Mouse (Mus musculus): Measurements from ENCODE around the gene Tm2d3. TPM values are rescaled to one million over a fixed set of nuclear protein-coding genes. Genes with fewer than 3 reads are reported as not detected.
A peak's percentile ranks its signal among the peaks of the same experiment; 100 is the strongest.

The Tm2d3 gene
- polyA plus RNA-seq, 1 experiment from 2014 or later: 89.5 TPM

DNA sequence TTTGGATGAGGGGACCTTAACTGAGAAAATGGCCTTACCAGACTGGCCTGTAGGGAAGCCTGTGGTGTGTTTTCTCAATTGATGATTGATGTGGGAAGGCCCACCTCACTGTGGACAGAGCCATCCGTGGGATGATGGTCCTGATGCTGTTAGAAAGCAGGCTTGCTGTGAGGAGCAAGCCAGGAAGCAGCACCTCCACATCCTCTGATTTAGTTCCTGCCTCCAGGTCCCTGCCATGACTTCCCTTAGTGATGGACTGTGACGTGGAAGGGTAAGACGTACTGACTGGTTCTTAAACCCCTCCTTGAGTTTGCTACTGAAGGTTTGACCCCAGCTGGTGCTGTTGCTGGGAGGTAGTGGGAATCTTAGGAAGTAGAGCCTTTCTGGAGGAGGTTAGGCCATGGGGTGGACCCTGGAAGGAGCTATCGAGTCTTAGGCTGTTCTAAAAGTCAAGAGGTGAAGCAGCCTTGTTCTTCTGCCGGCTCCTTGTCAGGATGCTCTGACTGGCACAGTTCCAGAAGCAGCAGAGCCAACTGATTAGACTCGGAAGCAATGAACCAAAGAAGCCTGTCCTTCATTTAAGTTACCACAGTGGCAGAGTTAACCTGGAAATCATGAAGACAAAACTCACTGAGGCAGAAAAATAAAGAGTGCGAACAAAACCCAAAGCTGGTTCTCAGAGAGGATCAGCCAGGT, 11.9 kb upstream of the Tm2d3 start:
- H3K9me3 ChIP-seq (replicated peaks): no peaks in the 10 kb centered on the region
- H3K27me3 ChIP-seq (ENCODE audit: low read depth, poor library complexity, severe bottlenecking): no peaks in the 10 kb centered on the region
- H3K27ac ChIP-seq (replicated peaks): no peak overlapping the region
- DNase-seq (ENCODE audit: low spot score): no peak
- H3K36me3 ChIP-seq: 0 out of 2 replicates have a peak, but pooled peaks cover 8% of the 10 kb centered on the region
- H3K4me3 ChIP-seq: no peak overlapping the region
- 83% methylated on average over 7 of the region's 7 CpGs for WGBS
- no peaks in the 10 kb centered on the region for H3K4me1 ChIP-seq

DNA sequence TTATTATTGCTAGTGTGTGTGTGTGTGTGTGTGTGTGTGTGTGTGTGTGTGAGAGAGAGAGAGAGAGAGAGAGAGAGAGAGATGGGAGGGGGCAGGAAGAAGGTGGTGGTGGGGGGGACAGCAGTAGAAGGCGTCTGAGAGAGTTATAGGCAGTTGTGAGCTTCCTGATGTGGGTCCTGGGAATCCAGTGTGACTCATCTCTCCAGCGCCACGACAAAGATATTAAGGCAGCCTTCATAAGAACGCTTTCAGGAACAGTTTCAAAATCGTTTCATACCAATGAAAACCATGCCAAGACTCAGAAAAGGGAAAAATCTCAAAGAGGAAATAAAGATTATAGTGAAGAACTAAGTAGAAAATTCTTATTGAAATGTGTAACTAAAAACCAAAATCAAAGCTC, 9.8 kb upstream of the Tm2d3 start:
- 0 out of 2 replicates have a peak, but pooled peaks cover 6% of the 10 kb centered on the region for H3K36me3 ChIP-seq
- H3K27me3 ChIP-seq (ENCODE audit: low read depth, poor library complexity, severe bottlenecking): no peaks in the 10 kb centered on the region
- H3K27ac ChIP-seq (replicated peaks): no peak overlapping the region
- DNase-seq (ENCODE audit: low spot score): no peak
- no peak overlapping the region for H3K4me3 ChIP-seq
- 87% methylated on average over 5 of the region's 5 CpGs for WGBS
- no peaks in the 10 kb centered on the region for H3K9me3 ChIP-seq (replicated peaks)
- H3K4me1 ChIP-seq: peaks cover 5% of the 10 kb centered on the region; the same call in 1 of the 2 replicates

DNA sequence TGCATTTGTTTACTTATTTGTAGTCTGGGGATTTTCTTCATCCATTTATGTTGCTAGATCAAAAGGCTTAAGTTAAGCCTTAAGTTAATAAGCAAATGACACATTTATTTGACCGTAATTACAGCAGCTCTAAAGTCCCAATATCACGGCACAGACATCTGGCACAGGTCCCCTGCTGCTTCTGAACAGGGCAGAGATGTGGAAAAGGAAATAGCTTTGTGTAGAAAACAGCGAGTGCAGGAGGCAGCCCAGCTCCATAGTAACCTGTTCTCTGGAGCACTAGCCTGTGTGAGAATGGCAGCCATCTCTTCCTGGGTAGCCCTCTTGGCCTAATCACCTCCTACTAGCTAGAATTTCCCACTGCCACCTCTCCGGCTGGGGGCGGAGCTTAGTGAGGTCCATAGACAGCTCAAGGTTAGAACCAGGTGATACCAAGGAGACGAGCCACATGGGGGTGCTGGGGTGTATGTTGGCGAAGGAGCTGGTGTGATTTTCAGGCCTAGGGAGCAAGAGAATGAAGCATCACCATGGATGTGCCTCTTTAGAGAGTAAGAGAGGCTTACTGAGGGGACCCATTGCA, 6.6 kb upstream of the Tm2d3 start:
- H3K4me1 ChIP-seq: peaks cover 5% of the 10 kb centered on the region; the same call in 1 of the 2 replicates
- H3K27me3 ChIP-seq (ENCODE audit: low read depth, poor library complexity, severe bottlenecking): no peaks in the 10 kb centered on the region
- no peak overlapping the region for H3K4me3 ChIP-seq
- DNase-seq (ENCODE audit: low spot score): no peak
- peaks cover 14% of the 10 kb centered on the region; the same call in 1 of the 2 replicates for H3K36me3 ChIP-seq
- WGBS: 67% methylated on average over 7 of the region's 7 CpGs
- no peak overlapping the region for H3K27ac ChIP-seq (replicated peaks)
- H3K9me3 ChIP-seq (replicated peaks): no peaks in the 10 kb centered on the region

GRCm38 (mm10) chr7:65686664-65687063, 4.3 kb upstream of the Tm2d3 start:
- DNase-seq (ENCODE audit: low spot score): no peak
- H3K27ac ChIP-seq (replicated peaks): no peak overlapping the region
- 90% methylated on average over 9 of the region's 9 CpGs for WGBS
- H3K36me3 ChIP-seq: peaks cover 14% of the 10 kb centered on the region; the same call in 1 of the 2 replicates
- H3K9me3 ChIP-seq (replicated peaks): no peaks in the 10 kb centered on the region
- H3K4me3 ChIP-seq: no peak overlapping the region
- H3K4me1 ChIP-seq: peaks cover 5% of the 10 kb centered on the region; the same call in 1 of the 2 replicates
- no peaks in the 10 kb centered on the region for H3K27me3 ChIP-seq (ENCODE audit: low read depth, poor library complexity, severe bottlenecking)

GRCm38 (mm10) chr7:65691929-65692605, 1.1 kb downstream of the Tm2d3 start:
- no peak for DNase-seq (ENCODE audit: low spot score)
- 87% methylated on average over 8 of the region's 8 CpGs for WGBS
- Histone ChIP-seq H3K36me3 (peaks cover 27% of the 10 kb centered on the region), H3K4me1 (peaks cover 22% of the 10 kb centered on the region), H3K27ac (replicated peaks) (no peak overlapping the region), H3K9me3 (replicated peaks) (no peaks in the 10 kb centered on the region), H3K27me3 (ENCODE audit: low read depth, poor library complexity, severe bottlenecking) (no peaks in the 10 kb centered on the region), H3K4me3 (no peak overlapping the region)

GRCm38 (mm10) chr7:65692883-65693282, 1.9 kb downstream of the Tm2d3 start:
- peak overlapping the region; percentile 95 for H3K27ac ChIP-seq (replicated peaks)
- peaks cover 22% of the 10 kb centered on the region for H3K4me1 ChIP-seq
- DNase-seq (ENCODE audit: low spot score): no peak
- H3K9me3 ChIP-seq (replicated peaks): no peaks in the 10 kb centered on the region
- H3K27me3 ChIP-seq (ENCODE audit: low read depth, poor library complexity, severe bottlenecking): no peaks in the 10 kb centered on the region
- peaks cover 30% of the 10 kb centered on the region for H3K36me3 ChIP-seq
- peak overlapping the region; percentile 86 for H3K4me3 ChIP-seq
- WGBS: 4% methylated on average over 10 of the region's 10 CpGs

DNA sequence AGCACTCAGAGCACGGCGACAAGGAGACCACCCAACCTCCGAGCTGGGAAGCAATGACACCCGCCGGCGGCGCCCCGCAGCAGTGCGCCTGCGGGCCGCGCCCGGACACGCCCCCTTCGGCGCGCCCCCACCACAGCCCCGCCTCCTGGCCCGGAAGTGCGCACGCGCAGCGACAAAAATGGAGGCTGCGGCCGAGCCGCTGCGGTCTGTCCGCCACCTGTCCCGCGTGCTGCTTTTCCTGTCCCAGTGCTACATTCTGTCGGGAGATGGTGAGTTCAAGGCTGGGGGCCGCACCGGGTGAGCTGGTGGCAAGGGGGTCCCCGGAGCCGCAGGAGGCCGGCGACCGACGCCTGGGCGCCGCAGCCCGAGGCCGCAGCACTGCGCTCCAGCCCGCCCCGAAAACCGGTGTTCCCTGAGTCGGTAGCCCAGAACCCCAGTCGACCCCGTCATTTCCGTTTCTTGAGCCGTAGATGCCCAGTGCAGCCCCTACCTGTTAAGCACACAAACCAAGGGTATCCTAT, 2.4 kb downstream of the Tm2d3 start:
- peaks cover 35% of the 10 kb centered on the region for H3K36me3 ChIP-seq
- peak overlapping the region; percentile 95 for H3K27ac ChIP-seq (replicated peaks)
- DNase-seq (ENCODE audit: low spot score): peak; percentile 89
- H3K9me3 ChIP-seq (replicated peaks): no peaks in the 10 kb centered on the region
- WGBS: under 1% methylated on average over 52 of the region's 52 CpGs
- H3K4me3 ChIP-seq: peak overlapping the region; percentile 86
- H3K27me3 ChIP-seq (ENCODE audit: low read depth, poor library complexity, severe bottlenecking): no peaks in the 10 kb centered on the region
- H3K4me1 ChIP-seq: peaks cover 22% of the 10 kb centered on the region

GRCm38 (mm10) chr7:65696450-65696849, 5.5 kb downstream of the Tm2d3 start:
- Histone ChIP-seq H3K4me3 (no peak overlapping the region), H3K4me1 (peaks cover 22% of the 10 kb centered on the region), H3K27me3 (ENCODE audit: low read depth, poor library complexity, severe bottlenecking) (no peaks in the 10 kb centered on the region), H3K36me3 (peaks cover 66% of the 10 kb centered on the region), H3K27ac (replicated peaks) (no peak overlapping the region), H3K9me3 (replicated peaks) (no peaks in the 10 kb centered on the region)
- 61% methylated on average over 2 of the region's 2 CpGs for WGBS
- DNase-seq (ENCODE audit: low spot score): no peak

- Histone ChIP-seq H3K27ac (replicated peaks) (no peak overlapping the region), H3K9me3 (replicated peaks) (no peaks in the 10 kb centered on the region), H3K4me3 (no peak overlapping the region), H3K27me3 (ENCODE audit: low read depth, poor library complexity, severe bottlenecking) (no peaks in the 10 kb centered on the region), H3K36me3 (peaks cover 58% of the 10 kb centered on the region), H3K4me1 (peaks cover 6% of the 10 kb centered on the region)
- no peak for DNase-seq (ENCODE audit: low spot score)
- 90% methylated on average over 7 of the region's 7 CpGs for whole genome bisulfite sequencing
These were observed 11.1 kb downstream of the Tm2d3 start for GRCm38 (mm10) chr7:65702076-65702475.

DNA sequence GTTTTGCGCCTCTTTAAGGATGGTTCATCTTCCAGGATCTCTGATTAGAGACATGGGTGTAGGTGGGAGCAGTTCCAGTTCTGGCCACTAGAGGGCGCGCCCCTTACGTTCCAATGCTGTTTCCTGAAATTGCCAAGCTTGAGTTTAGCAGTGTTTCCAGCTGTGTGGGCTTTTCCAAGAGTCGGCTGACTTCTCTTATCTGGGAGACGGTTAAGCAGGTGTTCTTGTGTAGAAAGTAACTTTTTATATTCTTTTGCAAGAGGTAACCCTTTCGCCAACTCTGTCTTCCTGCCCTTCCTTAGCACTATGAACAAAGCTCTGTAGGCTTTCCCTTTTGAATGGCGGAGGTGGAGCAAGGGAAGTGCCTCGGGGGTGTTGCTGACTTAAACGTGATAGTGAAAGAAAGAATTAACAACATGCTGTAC, 13.9 kb downstream of the Tm2d3 start:
- Histone ChIP-seq H3K36me3 (peaks cover 31% of the 10 kb centered on the region), H3K27me3 (ENCODE audit: low read depth, poor library complexity, severe bottlenecking) (no peaks in the 10 kb centered on the region), H3K4me3 (peak overlapping the region; percentile 24; the same call in 1 of the 2 replicates), H3K4me1 (peaks cover 6% of the 10 kb centered on the region), H3K27ac (replicated peaks) (no peak overlapping the region), H3K9me3 (replicated peaks) (no peaks in the 10 kb centered on the region)
- peak; percentile 83 for DNase-seq (ENCODE audit: low spot score)
- 19% methylated on average over 10 of the region's 10 CpGs for WGBS

DNA sequence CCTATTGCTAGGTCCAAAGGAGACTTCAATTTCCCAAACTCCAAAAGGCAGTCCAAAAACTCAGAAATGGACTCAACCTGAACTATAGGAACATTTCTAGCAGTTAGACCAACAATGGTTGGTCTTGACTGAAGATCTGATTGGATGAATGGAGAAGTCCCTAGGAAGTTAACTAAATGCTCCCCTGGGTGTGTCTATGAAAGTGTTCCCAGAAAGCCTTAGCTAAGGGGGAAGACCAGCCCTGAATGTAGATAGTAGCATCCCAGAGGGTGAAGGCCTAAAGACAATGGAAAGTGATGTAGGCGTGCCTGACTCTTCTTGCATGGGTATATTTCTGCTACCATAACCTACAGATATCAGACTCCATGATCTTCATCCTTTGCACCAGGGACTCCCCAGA, 17.5 kb downstream of the Tm2d3 start:
- Histone ChIP-seq H3K4me1 (peaks cover 6% of the 10 kb centered on the region), H3K36me3 (no peaks in the 10 kb centered on the region), H3K27me3 (ENCODE audit: low read depth, poor library complexity, severe bottlenecking) (no peaks in the 10 kb centered on the region), H3K27ac (replicated peaks) (no peak overlapping the region), H3K4me3 (no peak overlapping the region), H3K9me3 (replicated peaks) (no peaks in the 10 kb centered on the region)
- 81% methylated on average over 1 of the region's 1 CpGs for WGBS
- no peak for DNase-seq (ENCODE audit: low spot score)

DNA sequence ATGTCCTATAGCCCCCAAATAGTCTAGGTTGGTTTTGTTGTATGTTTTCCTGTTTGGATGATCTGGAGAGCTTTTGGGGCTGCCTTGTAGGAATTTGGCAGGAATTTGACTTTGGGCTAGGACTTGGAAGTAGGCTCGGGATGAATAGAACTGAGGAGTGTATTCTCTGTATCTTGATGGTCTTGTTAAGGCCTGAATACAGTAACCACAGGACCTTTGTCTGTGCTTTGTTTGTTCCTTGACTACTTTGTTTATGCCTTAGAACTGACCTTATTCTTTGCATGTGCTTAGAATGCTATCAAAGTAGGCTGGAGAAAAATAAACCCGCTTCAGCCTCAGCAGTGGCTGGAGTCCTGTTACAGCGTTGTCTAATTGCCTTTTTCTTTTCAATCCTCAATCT, 19.3 kb downstream of the Tm2d3 start:
- H3K36me3 ChIP-seq: no peaks in the 10 kb centered on the region
- H3K27me3 ChIP-seq (ENCODE audit: low read depth, poor library complexity, severe bottlenecking): no peaks in the 10 kb centered on the region
- H3K27ac ChIP-seq (replicated peaks): no peak overlapping the region
- H3K4me1 ChIP-seq: peaks cover 1% of the 10 kb centered on the region; the same call in 1 of the 2 replicates
- H3K9me3 ChIP-seq (replicated peaks): no peaks in the 10 kb centered on the region
- 84% methylated on average over 3 of the region's 3 CpGs for WGBS
- DNase-seq (ENCODE audit: low spot score): no peak
- H3K4me3 ChIP-seq: no peak overlapping the region
